Mouse (Mus musculus) adrenal gland, postnatal 10 days (tissue): ENCODE results near the gene Wwp2. TPM values are rescaled to one million over a fixed set of nuclear protein-coding genes. Genes with fewer than 3 reads are reported as not detected.

Experiments
- DNase-seq: peaks from one replicate; pipeline ENCODE4 v3.0.0; 2021; ENCODE audit warnings: mixed read lengths
- total RNA-seq, 2 experiments: library from RNA; stranded (reverse); gene quantifications; 2 replicates each; pipeline ENCODE4 v1.2.3; 2021

The Wwp2 gene
- total RNA-seq, 2 experiments from 2014 or later = 36.7 to 39.7 TPM

DNA sequence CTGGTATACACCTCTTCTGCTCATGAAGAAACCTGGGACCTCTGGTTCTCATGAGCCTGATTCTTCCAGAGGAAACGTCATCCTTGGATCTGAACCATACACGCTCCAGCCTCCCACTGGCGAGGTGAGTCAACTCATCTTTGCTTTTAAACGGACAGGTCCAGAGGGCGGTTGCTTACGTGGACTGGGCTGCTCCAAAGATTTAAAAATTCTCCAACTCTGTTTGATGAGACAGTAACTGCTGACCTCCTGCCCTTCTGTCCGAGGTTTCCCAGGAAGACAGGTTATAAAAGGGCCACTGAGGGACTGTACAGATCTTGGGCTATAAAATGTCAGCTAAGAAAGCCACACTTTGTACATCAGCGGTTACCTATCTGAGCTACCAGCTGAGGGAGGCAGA, 5.3 kb upstream of the Wwp2 start:
- no peak for DNase-seq

DNA sequence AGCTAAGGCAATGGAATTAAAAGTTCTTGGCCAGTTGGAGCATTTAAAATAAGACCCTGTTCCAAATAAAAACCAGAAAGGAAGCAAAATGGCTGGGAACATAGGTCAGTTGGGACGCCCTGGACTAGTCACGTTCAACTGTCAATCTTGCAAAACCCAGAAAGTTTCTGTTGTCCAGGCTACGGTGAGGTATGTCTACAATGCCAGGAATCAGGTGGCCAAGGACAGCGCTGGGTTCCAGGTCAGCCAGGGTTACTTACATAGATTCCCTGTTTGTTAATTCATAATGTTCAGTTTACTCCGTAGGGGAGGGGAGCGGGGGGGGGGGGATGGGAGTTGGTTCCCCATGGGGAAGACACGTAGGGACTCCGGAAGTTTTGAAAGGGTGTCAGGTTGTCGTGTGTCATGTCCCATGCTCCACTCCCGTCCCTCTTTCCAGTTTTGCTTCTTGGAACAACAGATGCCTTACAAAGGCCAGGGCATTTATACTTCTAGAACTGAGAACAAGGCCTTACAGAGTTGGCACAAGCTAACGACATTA, 674 bp upstream of the Wwp2 start:
- DNase-seq = no peak

DNA sequence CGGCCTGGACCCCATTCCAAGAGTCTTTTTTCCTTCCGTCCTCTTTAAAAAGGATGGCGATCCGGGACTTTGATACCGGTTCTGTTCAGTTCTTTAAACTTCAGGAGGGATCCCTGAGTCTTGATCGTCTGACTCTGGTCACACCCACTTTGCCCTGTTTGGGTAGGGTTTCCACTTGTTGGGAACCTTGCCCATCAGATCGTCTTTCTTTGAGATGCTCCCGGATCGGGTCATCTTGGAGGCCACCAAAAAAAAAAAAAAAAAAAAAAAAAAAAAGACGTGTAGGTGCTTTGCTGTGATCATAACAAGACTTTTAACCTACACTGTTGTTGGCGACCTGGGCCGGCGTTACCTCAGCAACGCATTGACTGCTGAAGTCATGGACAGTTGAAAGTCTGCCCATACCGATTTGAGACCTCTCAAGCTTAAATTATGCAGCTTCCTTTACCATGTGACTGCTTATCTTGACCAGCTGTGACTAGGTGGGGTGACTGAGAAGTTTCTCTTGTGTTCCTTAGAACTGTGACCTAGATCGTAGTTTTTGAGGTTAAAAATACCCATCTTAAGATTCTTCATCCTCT, 766 bp downstream of the Wwp2 start:
- peak; percentile 37 for DNase-seq

DNA sequence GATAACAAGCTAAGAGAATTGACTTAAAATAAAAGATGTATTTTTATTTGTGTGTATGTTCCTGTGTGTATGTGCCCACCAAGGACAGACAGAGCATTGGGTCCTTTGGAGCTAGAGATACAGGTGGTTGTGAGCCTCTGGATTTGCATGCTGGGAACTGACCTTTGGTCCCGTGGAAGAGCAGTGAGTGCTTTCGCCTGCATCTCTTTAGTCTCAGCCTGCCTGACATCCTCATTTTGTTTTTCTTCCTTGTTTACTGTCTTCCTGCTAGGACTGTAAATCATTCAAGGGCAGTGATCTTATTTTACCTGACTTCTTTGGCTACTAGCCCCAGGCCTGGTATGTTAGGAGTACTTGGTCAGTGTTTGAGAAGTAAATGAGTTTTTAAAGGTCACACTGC, 1.5 kb downstream of the Wwp2 start:
- no peak for DNase-seq

DNA sequence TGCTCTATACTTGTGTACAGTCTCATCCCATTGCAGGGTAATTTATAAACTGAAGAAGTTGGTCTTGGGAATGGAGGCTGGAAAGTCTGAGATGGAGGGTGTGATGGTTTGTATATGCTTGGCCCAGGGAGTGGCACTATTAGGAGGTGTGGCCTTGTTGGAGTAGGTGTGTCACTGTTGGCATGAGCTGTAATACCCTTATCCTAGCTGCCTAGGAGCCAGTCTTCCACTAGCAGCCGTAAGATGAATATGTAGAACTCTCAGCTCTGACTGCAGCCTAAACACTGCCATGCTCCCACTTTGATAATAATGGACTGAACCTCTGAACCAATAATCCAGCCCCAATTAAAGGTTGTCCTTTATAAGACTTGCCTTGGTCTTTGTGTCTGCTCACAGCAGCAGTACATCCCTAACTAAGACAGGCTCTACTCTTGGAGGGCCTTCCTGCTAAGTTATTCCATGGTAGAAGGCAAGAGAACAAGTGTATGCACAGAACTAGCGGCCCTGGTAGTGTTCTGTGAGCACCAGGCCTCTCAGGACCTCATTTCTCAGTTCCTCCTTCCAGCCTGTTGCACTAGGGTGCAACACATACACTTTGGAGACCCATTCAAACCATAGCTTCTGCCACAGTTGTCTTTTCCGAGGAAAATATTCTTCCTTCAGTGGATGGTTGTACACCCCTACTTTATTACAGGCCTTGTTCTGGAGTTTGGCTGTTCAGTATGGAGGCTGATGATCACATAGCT, 3.9 kb downstream of the Wwp2 start:
- DNase-seq = no peak

DNA sequence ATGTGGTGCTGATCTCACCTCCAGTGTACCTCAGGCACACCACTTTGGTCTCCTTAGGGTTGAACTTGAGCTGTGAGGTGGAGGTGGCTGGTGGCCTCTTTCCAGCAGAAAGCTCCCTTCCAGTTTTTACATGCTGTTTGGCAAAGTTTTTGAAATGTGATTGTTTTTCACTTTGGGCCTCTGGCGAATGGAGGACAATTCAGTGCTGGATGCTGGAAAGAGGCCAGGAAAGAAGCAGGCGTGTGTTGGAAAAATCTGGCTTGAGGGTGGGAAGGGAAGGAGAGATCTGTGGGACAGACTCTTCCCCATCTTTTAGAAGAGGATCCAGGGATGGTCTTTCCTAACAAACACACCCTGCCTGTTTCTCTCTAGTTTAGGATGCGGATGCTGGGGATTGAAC, 8.5 kb downstream of the Wwp2 start:
- DNase-seq = no peak

DNA sequence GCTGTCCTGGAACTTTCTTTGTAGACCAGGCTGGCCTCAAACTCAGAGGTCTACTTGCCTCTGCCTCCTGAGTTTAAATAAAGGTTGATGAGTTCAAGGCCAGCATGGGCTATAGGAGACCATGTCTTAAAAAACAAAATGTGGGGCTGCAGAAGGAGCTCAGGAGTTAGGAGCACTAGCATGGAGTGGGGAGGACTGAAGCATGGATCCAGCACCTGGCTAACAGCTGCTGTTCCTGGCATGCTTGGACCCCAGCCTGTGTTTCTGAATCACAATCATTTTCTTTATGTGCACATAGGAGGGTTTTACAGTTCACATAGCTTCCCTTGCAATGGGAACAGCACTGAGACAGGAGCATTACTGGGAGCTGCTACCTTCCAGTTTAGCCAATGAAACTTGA, 11.5 kb downstream of the Wwp2 start:
- no peak for DNase-seq

DNA sequence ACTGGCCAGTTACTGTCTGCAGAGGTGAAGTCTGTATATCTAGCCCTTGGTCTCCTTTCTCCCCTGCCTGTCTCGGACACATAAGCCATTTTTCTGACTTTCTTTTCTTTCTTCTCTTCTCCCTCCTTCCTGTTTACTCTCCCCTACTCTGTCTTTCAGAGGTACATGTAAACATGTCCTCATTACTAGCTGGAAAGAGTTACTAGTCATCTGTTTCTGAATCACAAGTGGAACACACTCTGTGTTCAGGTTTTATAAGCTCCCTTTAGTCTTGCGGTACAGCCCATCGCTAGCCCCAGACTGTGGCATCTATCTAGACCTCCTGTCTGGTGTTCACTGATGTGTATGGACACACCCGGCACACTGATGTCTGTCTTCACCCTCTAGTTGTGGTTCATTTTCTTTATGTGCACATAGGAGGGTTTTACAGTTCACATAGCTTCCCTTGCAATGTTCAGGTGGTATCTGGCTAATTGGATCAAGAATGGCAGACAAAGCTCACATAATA, 12.3 kb downstream of the Wwp2 start:
- DNase-seq = no peak

DNA sequence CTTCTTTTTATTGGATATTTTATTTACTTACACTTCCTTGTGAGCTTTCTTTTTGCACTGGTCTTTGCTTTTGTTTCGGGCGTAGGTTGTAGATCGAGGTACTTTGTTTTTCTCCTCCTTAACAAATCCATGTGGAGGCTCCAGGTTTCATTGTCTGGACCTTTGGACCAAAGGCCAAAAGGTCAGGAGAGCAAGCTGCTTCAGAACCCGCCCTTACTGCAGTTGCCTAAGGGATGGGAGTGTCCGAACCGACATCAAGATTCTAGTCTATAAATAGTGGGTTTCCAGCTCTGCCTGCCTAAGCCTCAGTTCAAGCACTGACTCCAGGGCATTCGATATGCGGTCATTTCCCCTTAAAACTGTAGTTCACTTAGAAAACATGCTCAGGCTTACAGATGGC, 13.0 kb downstream of the Wwp2 start:
- DNase-seq = no peak

DNA sequence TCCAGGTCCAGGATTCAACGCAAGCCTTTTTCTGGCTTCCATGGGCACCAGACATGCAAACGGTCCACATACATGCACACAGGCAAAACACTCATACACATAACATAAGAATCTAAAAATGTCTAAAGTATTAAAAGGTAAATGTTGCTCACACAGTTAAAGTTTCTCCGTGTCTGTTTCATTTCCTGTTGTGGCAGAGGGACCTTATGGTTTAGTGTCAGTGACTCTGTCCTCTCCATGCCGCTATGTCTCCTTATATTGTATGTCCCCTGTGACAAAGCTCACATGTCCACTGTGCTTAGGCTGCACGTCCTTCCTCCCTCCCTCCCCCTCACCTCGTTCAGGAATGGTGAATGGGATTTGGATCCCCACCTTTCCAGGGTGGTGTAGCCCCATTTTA, 13.5 kb downstream of the Wwp2 start:
- no peak for DNase-seq

DNA sequence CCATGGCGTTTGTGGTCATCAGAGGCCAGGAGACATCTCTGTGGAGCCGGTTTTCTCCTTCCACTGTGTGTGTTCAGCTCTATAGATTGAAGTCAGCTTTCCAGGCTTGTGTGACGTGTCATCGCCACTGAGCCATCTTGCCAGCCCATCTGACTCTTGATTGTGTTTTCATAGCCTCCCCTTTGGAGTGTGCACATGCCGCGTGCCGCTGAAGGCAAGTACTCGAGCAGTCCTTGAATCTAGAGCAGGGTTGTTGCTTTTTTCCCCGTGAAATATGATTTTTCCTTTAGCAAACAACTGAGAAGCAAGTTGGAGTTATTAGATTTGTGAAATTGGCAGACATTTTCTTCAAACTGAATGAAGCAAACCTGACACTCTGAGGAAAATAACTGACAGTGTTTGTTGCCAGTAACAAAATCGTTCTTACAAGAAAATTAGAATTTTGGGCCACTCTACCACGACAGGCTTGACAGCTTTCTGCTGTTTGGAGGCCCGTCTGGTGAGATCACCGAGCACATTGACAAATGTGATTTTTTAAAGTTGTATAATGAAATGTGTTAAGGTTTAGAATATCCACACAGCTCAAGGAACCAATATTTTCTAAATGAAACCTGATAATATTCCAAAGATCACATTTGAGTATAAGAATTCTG, 15.4 kb downstream of the Wwp2 start:
- DNase-seq = no peak

DNA sequence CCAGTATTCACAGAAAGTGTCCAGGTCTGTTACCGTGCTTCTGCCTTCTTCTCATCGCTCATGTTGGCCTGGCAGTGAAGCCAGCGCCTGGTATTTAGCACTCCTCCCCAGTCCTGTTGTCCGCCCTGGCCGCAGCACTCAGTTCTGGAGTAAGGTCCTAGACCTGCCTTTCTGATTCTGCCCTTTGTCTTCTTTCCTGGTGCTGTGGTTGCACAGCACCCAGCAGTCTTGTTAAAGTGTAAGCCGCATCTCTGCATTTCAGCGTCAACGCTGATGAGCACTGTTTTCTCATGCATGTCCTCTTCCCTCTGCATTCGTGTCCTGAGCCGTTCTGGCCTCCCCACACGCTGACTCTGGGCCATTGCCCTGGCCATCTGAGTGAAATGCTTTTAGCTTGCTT, 17.2 kb downstream of the Wwp2 start:
- DNase-seq = no peak

DNA sequence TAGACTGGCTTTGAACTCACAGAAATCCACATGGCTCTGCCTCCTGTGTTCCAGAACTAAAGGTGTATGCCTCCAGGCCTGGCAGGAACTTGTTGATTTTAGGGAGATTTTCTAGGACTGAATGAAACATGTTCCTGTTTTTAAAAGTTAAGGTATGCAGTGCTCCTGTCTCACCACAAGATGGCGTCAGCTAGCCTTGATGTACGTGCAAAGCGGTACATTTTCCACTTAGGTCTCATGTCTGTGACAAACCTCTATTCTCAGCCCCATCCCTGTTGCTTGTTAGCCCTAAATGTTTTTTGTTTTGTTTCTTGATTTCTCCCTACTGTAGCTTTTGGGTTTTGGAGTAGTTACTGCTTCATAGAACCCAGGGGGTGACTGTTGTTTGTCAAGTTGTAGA, 19.1 kb downstream of the Wwp2 start:
- peak; percentile 49 for DNase-seq

DNA sequence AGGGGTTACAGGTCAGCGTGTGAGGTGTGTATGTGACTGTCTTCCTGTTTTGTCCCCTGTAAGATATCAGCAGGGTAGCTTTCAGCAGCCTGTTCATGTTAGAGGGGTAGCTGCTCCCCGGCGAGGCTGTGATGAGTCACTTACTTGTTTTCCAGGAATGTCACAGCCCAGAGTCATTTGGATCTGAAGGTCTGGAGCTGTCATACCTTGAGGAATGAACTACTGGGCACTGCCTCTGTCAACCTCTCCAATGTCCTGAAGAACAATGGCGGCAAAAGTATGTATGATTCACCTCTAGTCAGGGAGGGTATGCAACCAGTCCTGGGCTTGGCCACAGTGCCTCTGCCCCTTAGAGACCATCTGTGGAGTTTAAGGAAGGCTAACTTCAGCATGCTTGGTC, 21.6 kb downstream of the Wwp2 start:
- no peak for DNase-seq

DNA sequence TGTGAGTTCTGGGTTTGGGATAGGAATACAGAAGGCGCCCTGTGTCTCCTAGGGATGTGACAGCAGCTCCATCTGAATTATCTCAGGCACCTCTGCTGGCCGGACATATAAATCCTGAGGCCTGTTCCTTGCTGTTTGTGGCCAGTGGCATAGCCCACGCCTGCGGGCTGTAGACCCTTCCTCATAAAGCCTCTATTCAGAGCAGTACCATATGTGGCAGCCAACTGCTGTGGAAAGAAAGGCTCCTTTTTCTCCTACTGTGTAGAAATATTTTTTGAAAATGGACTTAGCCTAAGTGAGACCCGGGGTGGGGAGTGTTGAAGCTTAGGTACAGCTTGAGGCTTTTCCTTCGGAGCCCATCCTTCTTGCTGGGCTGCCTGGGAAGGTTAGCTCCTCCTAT, 22.1 kb downstream of the Wwp2 start:
- no peak for DNase-seq

DNA sequence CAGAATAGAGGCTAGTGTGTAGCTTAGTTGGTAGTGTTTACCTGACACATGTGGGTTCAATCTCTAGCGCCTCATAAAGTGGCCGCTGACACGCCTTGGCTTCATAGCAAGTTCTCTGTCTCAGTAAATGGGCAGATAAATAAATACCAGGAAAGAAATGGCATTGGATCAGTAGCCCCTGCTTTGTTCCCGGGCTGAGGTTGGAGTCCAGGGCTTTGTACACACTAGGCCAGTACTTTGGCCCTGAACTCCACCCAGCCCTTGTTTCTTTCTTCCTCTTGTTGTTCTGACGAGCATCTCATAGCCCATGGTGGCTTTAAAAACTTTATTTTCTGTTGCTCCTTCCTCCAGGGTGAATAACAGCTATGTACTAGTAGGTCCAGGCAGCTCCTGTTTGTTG, 26.3 kb downstream of the Wwp2 start:
- no peak for DNase-seq

DNA sequence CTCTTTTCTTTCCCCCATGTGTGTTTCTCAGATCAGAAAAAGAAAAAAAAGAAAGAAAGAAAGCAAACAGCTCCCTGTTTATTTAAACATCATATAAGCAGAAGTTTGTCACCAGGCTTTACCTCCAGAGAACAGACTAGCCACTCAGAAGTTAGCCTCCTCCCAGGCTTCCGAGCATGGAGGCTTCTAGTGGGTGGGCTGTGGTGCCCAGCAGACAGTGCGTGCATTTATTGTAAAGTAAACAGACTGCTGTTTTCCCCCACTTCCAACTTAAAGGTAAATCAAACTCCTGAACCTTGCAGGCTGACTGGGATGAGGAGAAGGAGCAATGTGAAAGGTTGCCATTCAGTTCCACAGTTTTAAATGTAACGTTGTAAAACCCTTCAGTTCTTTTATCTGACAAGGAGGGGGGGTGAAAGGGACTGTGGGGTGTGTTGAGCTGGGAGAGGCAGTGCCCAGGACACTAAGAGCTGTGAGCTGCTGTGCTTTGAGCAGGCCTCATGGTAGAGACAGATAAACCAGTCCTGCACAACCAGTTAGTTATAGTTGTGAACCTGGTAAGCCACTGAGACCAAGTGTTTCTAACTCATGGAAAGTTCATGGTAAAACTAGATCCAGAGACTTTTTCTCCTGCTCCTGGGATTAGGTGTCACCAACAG, 29.3 kb downstream of the Wwp2 start:
- DNase-seq = no peak

DNA sequence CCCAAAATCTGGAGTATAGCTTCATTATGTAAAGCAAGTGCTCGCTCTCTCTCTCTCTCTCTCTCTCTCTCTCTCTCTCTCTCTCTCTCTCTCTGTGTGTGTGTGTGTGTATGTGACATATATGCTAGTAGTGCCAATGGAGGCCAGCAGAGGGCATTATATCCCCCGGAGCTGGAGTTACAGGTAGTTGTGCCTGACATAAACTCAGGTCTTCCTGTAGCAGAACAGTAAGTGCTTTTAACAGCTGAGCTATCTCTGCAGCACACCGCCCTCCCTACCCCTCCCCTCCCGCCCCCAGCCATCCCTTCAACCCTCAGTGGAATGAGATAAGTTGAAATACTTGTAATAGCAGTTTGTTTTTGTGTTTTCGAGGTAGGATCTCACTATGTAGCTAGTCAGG, 30.5 kb downstream of the Wwp2 start:
- DNase-seq = no peak

DNA sequence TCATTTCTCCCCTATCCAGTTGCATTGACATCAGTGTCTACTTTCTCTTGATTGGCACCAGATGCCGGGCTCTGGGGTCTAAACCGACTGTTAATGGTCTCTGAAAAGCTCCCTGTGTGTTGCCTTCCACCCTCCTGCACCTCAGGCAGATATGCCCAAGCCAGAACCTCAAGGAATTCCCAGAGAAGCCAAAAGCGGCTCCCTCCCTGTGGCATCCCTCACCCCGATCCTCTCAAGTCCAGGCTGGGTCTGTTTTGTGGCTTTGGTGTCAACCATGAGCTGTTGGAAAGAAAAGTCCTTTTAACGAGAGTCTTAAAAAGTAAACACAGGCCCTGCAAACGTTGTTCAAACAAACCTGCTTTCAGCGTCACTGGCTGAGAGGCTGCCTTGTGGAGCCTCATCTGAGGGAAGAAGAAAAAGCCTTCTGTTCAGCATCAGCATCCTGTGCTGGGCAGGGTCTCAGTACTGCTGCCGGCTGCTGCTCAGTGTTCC, 32.7 kb downstream of the Wwp2 start:
- no peak for DNase-seq

DNA sequence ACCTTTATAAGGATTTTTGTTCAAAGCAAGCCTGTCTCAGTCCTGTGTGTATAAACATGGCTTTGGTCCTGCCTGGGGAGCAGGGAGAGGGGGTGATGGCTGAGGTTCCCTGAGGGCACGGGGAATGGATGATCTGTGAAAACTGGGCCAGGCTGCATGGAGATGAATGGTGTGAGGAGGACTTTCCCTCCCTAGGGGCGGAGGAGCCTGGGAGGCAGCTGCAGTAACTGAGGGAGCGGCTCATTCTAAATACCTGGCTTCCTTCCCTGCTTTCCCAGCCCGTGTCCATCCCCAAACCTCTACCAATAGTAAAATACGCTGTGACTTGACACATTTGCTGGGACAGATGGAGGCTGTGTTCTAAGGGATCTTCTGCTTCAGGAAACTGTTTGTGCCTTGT, 34.1 kb downstream of the Wwp2 start:
- DNase-seq = no peak

DNA sequence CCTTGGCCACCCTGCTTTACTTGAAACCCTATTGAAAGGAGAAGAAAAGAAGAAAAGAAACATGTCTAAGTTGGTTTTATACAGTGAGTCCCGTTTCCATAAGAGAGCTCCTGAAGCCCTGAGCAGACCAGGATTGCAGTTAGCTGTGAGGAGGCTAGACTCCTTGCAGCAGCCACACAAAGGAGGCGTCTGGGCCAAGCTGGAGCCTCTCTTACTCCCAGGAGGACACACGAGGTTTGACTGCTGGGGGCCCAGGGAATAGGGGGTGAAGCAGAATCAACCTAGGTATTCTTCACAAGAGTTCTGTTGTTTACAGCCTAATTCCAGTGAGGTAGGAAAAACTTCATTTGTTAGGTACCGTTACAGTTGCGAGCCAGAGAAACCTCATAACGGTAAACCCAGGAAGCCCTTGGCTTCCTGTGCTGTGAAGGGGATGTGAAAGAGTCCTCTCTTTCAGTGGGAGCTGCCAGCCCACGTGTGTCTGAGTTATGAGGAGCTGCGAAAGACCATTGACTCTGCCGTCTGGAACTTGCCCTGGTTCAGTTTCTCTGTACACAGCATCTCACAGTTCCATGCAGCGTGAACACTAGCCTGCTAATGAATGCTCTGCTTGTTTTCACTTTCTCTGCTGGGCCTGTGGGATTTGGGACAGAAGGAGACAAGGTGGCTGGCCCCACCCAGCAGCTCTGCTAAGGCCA, 36.4 kb downstream of the Wwp2 start:
- no peak for DNase-seq

DNA sequence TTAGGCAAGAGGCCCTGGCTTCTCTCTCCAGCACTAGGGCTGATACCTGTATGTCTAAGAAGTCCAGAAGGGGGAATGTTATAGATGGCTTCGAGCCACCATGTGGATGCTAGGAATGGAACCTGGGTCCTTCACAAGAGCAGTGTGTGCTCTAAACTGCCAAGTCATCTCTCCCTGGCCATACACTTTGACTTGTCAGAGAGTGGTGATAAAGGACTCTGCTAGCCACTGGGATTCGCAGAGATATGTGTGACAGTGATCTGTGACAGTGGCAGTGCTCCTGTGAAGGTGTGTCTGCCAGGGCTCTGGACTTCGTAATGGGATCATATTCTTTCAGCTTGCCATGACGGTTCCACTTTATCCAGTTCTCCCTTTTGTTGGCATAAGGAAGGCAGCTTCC, 37.2 kb downstream of the Wwp2 start:
- DNase-seq = no peak
